Mouse (Mus musculus) adrenal gland, adult 18-20 months (tissue): ENCODE results near the gene Pepd. TPM values are rescaled to one million over a fixed set of nuclear protein-coding genes. Genes with fewer than 3 reads are reported as not detected.
A peak's percentile ranks its signal among the peaks of the same experiment; 100 is the strongest.

Experiments
- DNase-seq, 2 experiments: peaks; one replicate each; pipeline ENCODE4 v3.0.0; 2021 to 2022; ENCODE audit warnings: low spot score in 2 of 2
- total RNA-seq, 2 experiments: library from RNA; stranded (reverse); gene quantifications; 1 replicate in 1 of 2; 2 replicates in 1 of 2; pipeline ENCODE4 v1.2.3; 2021

The Pepd gene
- total RNA-seq, 2 experiments from 2014 or later, result 103 to 126 TPM

- DNase-seq, result no peak
Measured at GRCm38 (mm10) chr7:34929614-34930262, 17.6 kb downstream of the Pepd start.

GRCm38 (mm10) chr7:34930263-34930757 lies 18.1 kb downstream of the Pepd start:
- no peak for DNase-seq

- no peak for DNase-seq
Measured at GRCm38 (mm10) chr7:34932631-34933030, 20.5 kb downstream of the Pepd start.

GRCm38 (mm10) chr7:34933142-34933541 lies 21.0 kb downstream of the Pepd start:
- no peak for DNase-seq

- no peak for DNase-seq
Measured at GRCm38 (mm10) chr7:34936347-34936746, 24.2 kb downstream of the Pepd start.

GRCm38 (mm10) chr7:34938636-34939261 lies 26.6 kb downstream of the Pepd start:
- no peak for DNase-seq

- no peak for DNase-seq
Measured at GRCm38 (mm10) chr7:34939262-34939951, 27.2 kb downstream of the Pepd start.

- DNase-seq, result no peak
Measured at GRCm38 (mm10) chr7:34939952-34940312, 27.8 kb downstream of the Pepd start.

- DNase-seq, result no peak
Measured at GRCm38 (mm10) chr7:34943581-34944123, 31.5 kb downstream of the Pepd start.

- no peak for DNase-seq
Measured at GRCm38 (mm10) chr7:34946269-34946925, 34.2 kb downstream of the Pepd start.

GRCm38 (mm10) chr7:34954548-34954947 lies 42.4 kb downstream of the Pepd start:
- DNase-seq, result no peak

GRCm38 (mm10) chr7:34955295-34955694 lies 43.1 kb downstream of the Pepd start:
- peak in 1 of 2 experiments; percentile 11 for DNase-seq

- no peak for DNase-seq
Measured at GRCm38 (mm10) chr7:34957138-34957537, 45.0 kb downstream of the Pepd start.

- no peak for DNase-seq
Measured at GRCm38 (mm10) chr7:34963889-34964645, 51.9 kb downstream of the Pepd start.

GRCm38 (mm10) chr7:34967362-34967761 lies 55.2 kb downstream of the Pepd start:
- no peak for DNase-seq

- DNase-seq, result no peak
Measured at GRCm38 (mm10) chr7:34968749-34969433, 56.7 kb downstream of the Pepd start.

GRCm38 (mm10) chr7:34971826-34972225 lies 59.6 kb downstream of the Pepd start:
- DNase-seq, result no peak

- DNase-seq, result no peak
Measured at GRCm38 (mm10) chr7:34972990-34973440, 60.8 kb downstream of the Pepd start.

GRCm38 (mm10) chr7:34973877-34974276 lies 61.7 kb downstream of the Pepd start:
- no peak for DNase-seq

GRCm38 (mm10) chr7:34975913-34976312 lies 63.7 kb downstream of the Pepd start:
- no peak for DNase-seq
